In the genomic region with DNA sequence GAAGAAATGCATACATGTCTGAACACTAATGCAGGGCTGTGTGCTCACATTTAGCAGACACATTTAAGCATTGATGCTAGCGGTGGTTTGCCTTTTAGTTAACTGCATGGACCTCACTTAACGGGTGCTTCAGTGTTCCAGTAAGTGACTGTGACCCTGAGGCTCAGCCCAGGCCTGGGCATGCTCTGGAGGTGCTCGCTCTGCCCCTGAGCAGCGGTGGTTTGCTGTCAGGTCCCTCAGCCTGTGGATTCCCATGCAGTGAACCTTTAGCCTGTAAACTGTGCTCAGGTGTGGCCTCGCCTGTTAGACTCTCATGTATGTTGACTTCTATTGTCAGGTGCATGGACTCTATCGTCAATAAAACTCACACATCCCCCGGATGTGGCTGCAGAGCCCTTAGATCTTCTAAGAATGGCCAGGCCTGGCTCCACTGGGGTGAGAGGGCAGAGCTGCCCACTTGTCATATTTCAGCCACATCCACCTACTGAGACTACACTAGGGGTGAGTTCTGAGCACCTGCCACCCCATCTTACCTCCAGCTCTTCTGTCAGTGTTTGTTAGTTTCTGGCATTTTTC, we compare ENCODE assay signal across 26 mouse cellular contexts.
A peak's percentile ranks its signal among the peaks of the same experiment; 100 is the strongest.
DNase-seq lines count a peak whose midpoint lies in the region; ATAC-seq and TF ChIP-seq lines count a peak whose summit lies in the region.
"Had no signal": no experiment of that assay in that cellular context is flagged by ENCODE, and none has a peak within 500 bp of the region (broad histone marks: within the 10 kb centered on the region; RNA-seq: fewer than 3 reads in every experiment).

No protein-coding gene starts in this region.

- 0 out of 2 replicates have a peak, but pooled peaks cover 4% of the 10 kb centered on the region for H3K4me1 ChIP-seq in forebrain, embryonic 15.5 days
- peaks cover 12% of the 10 kb centered on the region for H3K4me1 ChIP-seq in forebrain, embryonic 13.5 days
- H3K4me1 ChIP-seq in intestine, embryonic 15.5 days (replicated peaks) = peaks cover 21% of the 10 kb centered on the region
- H3K4me1 ChIP-seq in intestine, postnatal 0 days (replicated peaks; ENCODE audit: control insufficient read depth, insufficient read depth, low read length) = 0 out of 2 replicates have a peak, but pooled peaks cover 6% of the 10 kb centered on the region
- H3K4me1 ChIP-seq in intestine, embryonic 16.5 days (ENCODE audit: control insufficient read depth, insufficient read depth, low read length) = peaks cover 11% of the 10 kb centered on the region

- no peaks in the 10 kb centered on the region for H3K9me3 ChIP-seq in forebrain, embryonic 15.5 days
- H3K9me3 ChIP-seq in forebrain, embryonic 13.5 days (replicated peaks) = no peaks in the 10 kb centered on the region
- no peaks in the 10 kb centered on the region for H3K9me3 ChIP-seq in intestine, embryonic 15.5 days
- H3K9me3 ChIP-seq in intestine, postnatal 0 days (ENCODE audit: control insufficient read depth) = no peaks in the 10 kb centered on the region
- no peaks in the 10 kb centered on the region for H3K9me3 ChIP-seq in intestine, embryonic 16.5 days (ENCODE audit: control insufficient read depth, low read length)
- H3K9me3 ChIP-seq: embryonic facial prominence, embryonic 12.5 days; heart, embryonic 10.5 days; megakaryocyte, embryonic 14.5 days; neural tube, embryonic 15.5 days had no signal

- H3K27ac ChIP-seq in forebrain, embryonic 15.5 days (replicated peaks) = peak overlapping the region; percentile 52; the same call in 1 of the 2 replicates
- no peak overlapping the region for H3K27ac ChIP-seq in forebrain, embryonic 13.5 days
- H3K27ac ChIP-seq in intestine, embryonic 15.5 days = no peak overlapping the region
- H3K27ac ChIP-seq in intestine, postnatal 0 days (ENCODE audit: low read depth, low read length) = no peak overlapping the region
- no peak overlapping the region for H3K27ac ChIP-seq in intestine, embryonic 16.5 days (ENCODE audit: low read length)
- H3K27ac ChIP-seq: embryonic facial prominence, embryonic 12.5 days; gastrocnemius, adult 2 months; neural tube, embryonic 15.5 days had no signal

- no peak for TF ChIP-seq CTCF in intestine, postnatal 0 days (IDR thresholded peaks at IDR 0.05; ENCODE audit: low read depth)

- H3K9ac ChIP-seq in forebrain, embryonic 15.5 days (replicated peaks) = no peak overlapping the region
- no peak overlapping the region for H3K9ac ChIP-seq in forebrain, embryonic 13.5 days
- no peak overlapping the region for H3K9ac ChIP-seq in intestine, embryonic 15.5 days
- no peak overlapping the region for H3K9ac ChIP-seq in intestine, postnatal 0 days (ENCODE audit: low read depth, low read length)
- H3K9ac ChIP-seq in intestine, embryonic 16.5 days (ENCODE audit: low read depth, low read length) = no peak overlapping the region
- H3K9ac ChIP-seq: embryonic facial prominence, embryonic 12.5 days; liver, postnatal 0 days; neural tube, embryonic 15.5 days had no signal

- no peaks in the 10 kb centered on the region for H3K36me3 ChIP-seq in forebrain, embryonic 15.5 days
- no peaks in the 10 kb centered on the region for H3K36me3 ChIP-seq in forebrain, embryonic 13.5 days (ENCODE audit: poor library complexity, severe bottlenecking)
- no peaks in the 10 kb centered on the region for H3K36me3 ChIP-seq in intestine, embryonic 15.5 days
- H3K36me3 ChIP-seq in intestine, postnatal 0 days (ENCODE audit: control insufficient read depth, insufficient read depth) = no peaks in the 10 kb centered on the region
- no peaks in the 10 kb centered on the region for H3K36me3 ChIP-seq in intestine, embryonic 16.5 days (ENCODE audit: control insufficient read depth, insufficient read depth, low read length)
- H3K36me3 ChIP-seq: embryonic facial prominence, embryonic 12.5 days; neural tube, embryonic 15.5 days had no signal

- H3K4me2 ChIP-seq in forebrain, embryonic 15.5 days (replicated peaks) = no peak overlapping the region
- no peak overlapping the region for H3K4me2 ChIP-seq in forebrain, embryonic 13.5 days
- no peak overlapping the region for H3K4me2 ChIP-seq in intestine, embryonic 15.5 days (replicated peaks)
- H3K4me2 ChIP-seq in intestine, postnatal 0 days (replicated peaks; ENCODE audit: low read depth) = no peak overlapping the region
- H3K4me2 ChIP-seq in intestine, embryonic 16.5 days (ENCODE audit: low read depth, low read length) = no peak overlapping the region
- H3K4me2 ChIP-seq: embryonic facial prominence, embryonic 12.5 days; liver, embryonic 11.5 days; neural tube, embryonic 15.5 days had no signal

- no peaks in the 10 kb centered on the region for H3K27me3 ChIP-seq in forebrain, embryonic 15.5 days
- H3K27me3 ChIP-seq in forebrain, embryonic 13.5 days = no peaks in the 10 kb centered on the region
- H3K27me3 ChIP-seq in intestine, embryonic 15.5 days (replicated peaks) = no peaks in the 10 kb centered on the region
- H3K27me3 ChIP-seq in intestine, postnatal 0 days (replicated peaks; ENCODE audit: control insufficient read depth, insufficient read depth, low read length) = no peaks in the 10 kb centered on the region
- no peaks in the 10 kb centered on the region for H3K27me3 ChIP-seq in intestine, embryonic 16.5 days (replicated peaks; ENCODE audit: control insufficient read depth, insufficient read depth, low read length)
- H3K27me3 ChIP-seq: embryonic facial prominence, embryonic 12.5 days; megakaryocyte, embryonic 14.5 days; neural tube, embryonic 15.5 days had no signal

- DNase-seq in layer of hippocampus, postnatal 14 days (ENCODE audit: low spot score in 2 of 2) = no peak
- no peak for DNase-seq in lung, postnatal 4 days
- DNase-seq: adrenal gland, adult 8-10 months; cerebellum, adult 2 months; cerebellum, postnatal 25 days; gastrocnemius, adult 2 months; heart, postnatal 4 days; kidney, postnatal 14 days; liver, postnatal 0 days; lung, postnatal 14 days; right cerebral cortex, adult 18-20 months; right cerebral cortex, postnatal 4 days; thymus, adult 2 months; thymus, postnatal 4 days had no signal

- H3K4me3 ChIP-seq in forebrain, embryonic 15.5 days = no peak overlapping the region
- no peak overlapping the region for H3K4me3 ChIP-seq in forebrain, embryonic 13.5 days
- no peak overlapping the region for H3K4me3 ChIP-seq in intestine, embryonic 15.5 days (replicated peaks)
- no peak overlapping the region for H3K4me3 ChIP-seq in intestine, postnatal 0 days (ENCODE audit: low read depth, low read length)
- H3K4me3 ChIP-seq in intestine, embryonic 16.5 days (ENCODE audit: low read length) = no peak overlapping the region
- H3K4me3 ChIP-seq: embryonic facial prominence, embryonic 12.5 days; gastrocnemius, adult 2 months; heart, embryonic 10.5 days; megakaryocyte, embryonic 14.5 days; neural tube, embryonic 15.5 days had no signal

- 91% methylated on average over 7 of the region's 7 CpGs for WGBS in forebrain, embryonic 15.5 days
- 91% methylated on average over 7 of the region's 7 CpGs for WGBS in forebrain, embryonic 13.5 days
- 78% methylated on average over 7 of the region's 7 CpGs for WGBS in intestine, embryonic 15.5 days
- WGBS in intestine, postnatal 0 days = 60% methylated on average over 7 of the region's 7 CpGs
- 78% methylated on average over 7 of the region's 7 CpGs for WGBS in intestine, embryonic 16.5 days

- no peak for ATAC-seq in forebrain, embryonic 15.5 days (replicated peaks)
- ATAC-seq in forebrain, embryonic 13.5 days = no peak
- peak; percentile 51; the same call in 1 of the 2 replicates for ATAC-seq in intestine, embryonic 15.5 days
- ATAC-seq in intestine, postnatal 0 days = no peak
- peak; percentile 31 for ATAC-seq in intestine, embryonic 16.5 days
- ATAC-seq in monocyte, adult 5-6 weeks (replicated peaks; ENCODE audit: insufficient number of reproducible peaks, low FRiP score, low TSS enrichment, poor library complexity, severe bottlenecking) = peak; percentile 25
- ATAC-seq: inflammation-experienced regulatory T-cells, adult 6 months; liver, postnatal 0 days had no signal

Comparison
In these comparisons a context has a peak if more than half of its experiments do, and no peak if none do; other contexts are left out.
1. ATAC-seq: peak in intestine, embryonic 15.5 days (single experiment), intestine, embryonic 16.5 days (single experiment) and monocyte, adult 5-6 weeks (single experiment); none in forebrain, embryonic 15.5 days (single experiment), forebrain, embryonic 13.5 days (single experiment) and intestine, postnatal 0 days (single experiment).